Mouse (Mus musculus) monocyte, adult 5-6 weeks (primary cell): ENCODE data around the gene Vmn2r16. TPM values are rescaled to one million over a fixed set of nuclear protein-coding genes. Genes with fewer than 3 reads are reported as not detected.

ENCODE experiments used
- ATAC-seq: fragments of 153-309, 156-312 bp; replicated peaks from 2 replicates; pipeline ENCODE4 v1.8.0; 2017; ENCODE audit warnings: mild to moderate bottlenecking; ENCODE audit not compliant: low TSS enrichment, insufficient number of reproducible peaks, severe bottlenecking, poor library complexity, low FRiP score
- total RNA-seq: library from RNA; stranded (forward); fragments of 200-1000, 200-491, 200-594 nt; gene quantifications from 3 replicates; pipeline ENCODE4 v1.2.3, GENCODE M21; 2017

Gene Vmn2r16
- total RNA-seq: not detected in 3 replicates

DNA sequence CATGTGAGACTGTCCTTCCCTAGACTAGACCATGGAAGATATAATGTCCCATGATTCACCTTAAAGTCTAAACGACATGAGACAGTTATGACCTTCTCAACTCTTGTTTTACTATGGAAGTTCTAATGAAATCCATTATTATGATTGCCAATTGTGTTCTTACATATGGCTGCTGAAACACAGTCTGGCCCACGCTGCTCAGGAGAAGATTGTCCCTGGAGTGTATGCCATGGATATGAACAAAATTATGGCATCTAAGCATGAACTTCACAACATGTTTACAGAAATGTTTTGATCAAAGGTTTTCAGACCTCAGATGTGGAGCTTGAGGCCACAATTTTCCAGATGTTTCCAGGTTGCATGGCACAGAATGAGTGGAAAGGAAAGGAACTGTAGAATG, at the start of gene Vmn2r16:
TSS of gene Vmn2r16 (plus strand) at position 301 of the 400 bp plus-strand sequence.
- no peak for ATAC-seq

DNA sequence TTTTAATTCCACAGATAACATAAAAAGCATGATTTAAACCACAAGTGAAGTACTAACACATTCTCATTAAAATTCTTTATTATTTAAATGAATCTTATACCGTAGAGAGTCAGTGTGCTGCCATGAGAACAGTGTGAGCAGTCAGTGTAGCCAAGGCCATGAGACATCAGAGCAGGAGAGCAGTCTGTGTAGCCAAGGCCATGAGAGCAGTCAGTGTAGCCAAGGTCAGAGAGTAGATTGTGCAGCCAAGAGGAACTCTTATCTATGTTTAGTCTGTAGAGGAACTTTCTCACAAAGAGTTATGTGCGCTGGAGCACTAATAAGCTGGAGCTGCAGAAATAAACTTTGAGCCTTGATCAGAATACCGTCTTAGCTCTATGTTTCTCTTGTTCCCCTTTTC, 35.3 kb upstream of the Vmn2r16 start:
- ATAC-seq: no peak

GRCm38 (mm10) chr5:109297544-109297943, 32.4 kb upstream of the Vmn2r16 start, which contains the start of gene Vmn2r15:
TSS of gene Vmn2r15 (minus strand) at chr5:109297644.
- ATAC-seq: no peak

GRCm38 (mm10) chr5:109419388-109419787, 89.4 kb downstream of the Vmn2r16 start, which contains the start of gene Vmn2r17:
TSS of gene Vmn2r17 (plus strand) at chr5:109419688.
- no peak for ATAC-seq

Other genes with a start within 250 kb of the Vmn2r16 start
- not detected in 3 replicates for gene Vmn2r12, start 232.2 kb upstream of the Vmn2r16 start, total RNA-seq
- not detected in 3 replicates for gene Vmn2r13, start 138.0 kb upstream of the Vmn2r16 start, total RNA-seq
- gene Vmn2r14, start 105.5 kb upstream of the Vmn2r16 start, total RNA-seq: not detected in 3 replicates
- not detected in 3 replicates for gene Vmn2r15, start 32.5 kb upstream of the Vmn2r16 start, total RNA-seq
- gene Vmn2r17, start 89.5 kb downstream of the Vmn2r16 start, total RNA-seq: not detected in 3 replicates
- 41.4 to 51.2 TPM (median 49.4 TPM) in 3 replicates for gene Crlf2, start 228.8 kb downstream of the Vmn2r16 start, total RNA-seq